Mouse (Mus musculus): Measurements from ENCODE around the gene Akirin1. TPM values are rescaled to one million over a fixed set of nuclear protein-coding genes. Genes with fewer than 3 reads are reported as not detected.

Akirin1 gene
- polyA plus RNA-seq, 1 experiment: 42.9 TPM

- no peaks in the 10 kb centered on the region for H3K36me3 ChIP-seq (ENCODE audit: control insufficient read depth, insufficient read depth, low read length)
- H3K27ac ChIP-seq (ENCODE audit: control insufficient read depth, insufficient read depth, low read depth, low read length): no peak overlapping the region
- TF ChIP-seq POLR2A (IDR thresholded peaks at IDR 0.05; ENCODE audit: control insufficient read depth, low read depth, low read length) (no peak), CTCF (IDR thresholded peaks at IDR 0.05; ENCODE audit: control insufficient read depth, insufficient read depth, insufficient replicate concordance, low read depth, low read length) (no peak)
- no peaks in the 10 kb centered on the region for H3K27me3 ChIP-seq (ENCODE audit: control insufficient read depth, insufficient read depth, low read length)
- no peak overlapping the region for H3K4me3 ChIP-seq (ENCODE audit: control insufficient read depth, low read depth, low read length)
- no peaks in the 10 kb centered on the region for H3K4me1 ChIP-seq (ENCODE audit: control insufficient read depth, insufficient read depth, low read length)
Measured at GRCm38 (mm10) chr4:123768234-123768633, 18.1 kb upstream of the Akirin1 start.

DNA sequence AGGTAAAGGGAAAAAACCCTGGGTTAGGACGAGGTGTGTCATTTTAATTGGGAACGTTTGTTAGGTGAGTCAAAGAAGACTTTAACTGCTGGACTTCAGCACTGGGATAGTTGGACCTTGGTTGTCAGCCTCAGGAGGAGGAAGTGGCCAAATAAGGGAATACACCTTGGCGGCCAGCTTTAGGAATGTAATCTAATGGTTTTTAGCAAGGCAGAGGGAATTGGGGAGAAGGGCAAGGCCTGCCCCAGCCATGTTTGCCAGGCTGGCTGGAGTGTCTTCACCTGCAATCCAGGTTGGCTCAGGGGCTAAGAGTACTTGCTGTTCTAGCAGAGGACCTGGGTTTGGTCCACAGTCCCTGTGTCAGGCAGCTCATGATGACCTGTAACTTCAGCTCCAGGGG is 17.7 kb upstream of the Akirin1 start:
- Histone ChIP-seq H3K4me1 (ENCODE audit: control insufficient read depth, insufficient read depth, low read length) (no peaks in the 10 kb centered on the region), H3K4me3 (ENCODE audit: control insufficient read depth, low read depth, low read length) (no peak overlapping the region), H3K36me3 (ENCODE audit: control insufficient read depth, insufficient read depth, low read length) (no peaks in the 10 kb centered on the region), H3K27ac (ENCODE audit: control insufficient read depth, insufficient read depth, low read depth, low read length) (no peak overlapping the region), H3K27me3 (ENCODE audit: control insufficient read depth, insufficient read depth, low read length) (no peaks in the 10 kb centered on the region)
- TF ChIP-seq CTCF (IDR thresholded peaks at IDR 0.05; ENCODE audit: control insufficient read depth, insufficient read depth, insufficient replicate concordance, low read depth, low read length): no peak

- H3K4me3 ChIP-seq (ENCODE audit: control insufficient read depth, low read depth, low read length): no peak overlapping the region
- TF ChIP-seq CTCF (IDR thresholded peaks at IDR 0.05; ENCODE audit: control insufficient read depth, insufficient read depth, insufficient replicate concordance, low read depth, low read length): no peak
- no peaks in the 10 kb centered on the region for H3K27me3 ChIP-seq (ENCODE audit: control insufficient read depth, insufficient read depth, low read length)
- H3K4me1 ChIP-seq (ENCODE audit: control insufficient read depth, insufficient read depth, low read length): no peaks in the 10 kb centered on the region
- no peaks in the 10 kb centered on the region for H3K36me3 ChIP-seq (ENCODE audit: control insufficient read depth, insufficient read depth, low read length)
- H3K27ac ChIP-seq (ENCODE audit: control insufficient read depth, insufficient read depth, low read depth, low read length): no peak overlapping the region
Measured at GRCm38 (mm10) chr4:123765071-123765470, 14.9 kb upstream of the Akirin1 start.

- Histone ChIP-seq H3K4me3 (ENCODE audit: control insufficient read depth, low read depth, low read length) (no peak overlapping the region), H3K4me1 (ENCODE audit: control insufficient read depth, insufficient read depth, low read length) (no peaks in the 10 kb centered on the region), H3K36me3 (ENCODE audit: control insufficient read depth, insufficient read depth, low read length) (no peaks in the 10 kb centered on the region), H3K27me3 (ENCODE audit: control insufficient read depth, insufficient read depth, low read length) (no peaks in the 10 kb centered on the region), H3K27ac (ENCODE audit: control insufficient read depth, insufficient read depth, low read depth, low read length) (no peak overlapping the region)
- TF ChIP-seq CTCF (IDR thresholded peaks at IDR 0.05; ENCODE audit: control insufficient read depth, insufficient read depth, insufficient replicate concordance, low read depth, low read length) (no peak), POLR2A (IDR thresholded peaks at IDR 0.05; ENCODE audit: control insufficient read depth, low read depth, low read length) (no peak)
Measured at GRCm38 (mm10) chr4:123758306-123758705, 8.2 kb upstream of the Akirin1 start.

GRCm38 (mm10) chr4:123750707-123751312 is 665 bp upstream of the Akirin1 start:
- H3K4me3 ChIP-seq (ENCODE audit: control insufficient read depth, low read depth, low read length): peak overlapping the region; percentile 97
- no peaks in the 10 kb centered on the region for H3K27me3 ChIP-seq (ENCODE audit: control insufficient read depth, insufficient read depth, low read length)
- H3K36me3 ChIP-seq (ENCODE audit: control insufficient read depth, insufficient read depth, low read length): no peaks in the 10 kb centered on the region
- H3K4me1 ChIP-seq (ENCODE audit: control insufficient read depth, insufficient read depth, low read length): peaks cover 2% of the 10 kb centered on the region; the same call in 1 of the 2 replicates
- TF ChIP-seq POLR2A (IDR thresholded peaks at IDR 0.05; ENCODE audit: control insufficient read depth, low read depth, low read length) (no peak), CTCF (IDR thresholded peaks at IDR 0.05; ENCODE audit: control insufficient read depth, insufficient read depth, insufficient replicate concordance, low read depth, low read length) (no peak)
- peak overlapping the region; percentile 68 for H3K27ac ChIP-seq (ENCODE audit: control insufficient read depth, insufficient read depth, low read depth, low read length)

DNA sequence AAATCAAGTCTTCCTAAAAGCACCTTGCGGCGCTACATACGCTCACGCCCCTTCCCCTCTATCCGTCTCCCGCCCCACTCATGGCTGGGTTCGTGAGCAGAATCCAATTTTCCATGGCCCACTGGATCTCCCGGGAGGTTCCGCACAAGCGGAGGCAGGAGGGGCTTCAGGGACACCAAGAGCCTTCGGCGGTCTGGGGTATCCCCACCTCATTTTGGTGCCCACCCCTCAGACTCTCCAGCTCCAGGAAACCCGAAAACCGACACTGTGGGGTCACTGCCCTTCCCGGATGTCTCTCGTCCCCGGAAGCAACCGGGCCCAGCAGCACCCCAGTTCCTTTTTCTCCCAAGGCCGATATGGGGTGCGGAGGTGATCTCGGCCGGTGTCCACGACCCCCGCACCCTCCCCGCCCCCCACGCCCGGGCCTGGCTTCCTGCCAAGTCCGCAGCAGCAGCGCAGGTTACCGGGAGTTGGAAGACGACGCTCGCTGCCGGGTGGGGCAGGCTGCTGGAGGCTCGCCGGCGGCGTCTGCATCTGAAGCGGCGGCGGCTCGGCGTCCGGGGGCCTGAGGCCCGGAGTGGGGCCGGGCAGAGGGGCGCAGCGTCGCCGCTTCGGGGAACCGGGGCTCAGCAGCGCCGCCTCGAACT is 538 bp downstream of the Akirin1 start:
- H3K27me3 ChIP-seq (ENCODE audit: control insufficient read depth, insufficient read depth, low read length): no peaks in the 10 kb centered on the region
- TF ChIP-seq CTCF (IDR thresholded peaks at IDR 0.05; ENCODE audit: control insufficient read depth, insufficient read depth, insufficient replicate concordance, low read depth, low read length): no peak
- H3K27ac ChIP-seq (ENCODE audit: control insufficient read depth, insufficient read depth, low read depth, low read length): peak overlapping the region; percentile 85
- no peaks in the 10 kb centered on the region for H3K36me3 ChIP-seq (ENCODE audit: control insufficient read depth, insufficient read depth, low read length)
- peak overlapping the region; percentile 97 for H3K4me3 ChIP-seq (ENCODE audit: control insufficient read depth, low read depth, low read length)
- peaks cover 4% of the 10 kb centered on the region for H3K4me1 ChIP-seq (ENCODE audit: control insufficient read depth, insufficient read depth, low read length)

DNA sequence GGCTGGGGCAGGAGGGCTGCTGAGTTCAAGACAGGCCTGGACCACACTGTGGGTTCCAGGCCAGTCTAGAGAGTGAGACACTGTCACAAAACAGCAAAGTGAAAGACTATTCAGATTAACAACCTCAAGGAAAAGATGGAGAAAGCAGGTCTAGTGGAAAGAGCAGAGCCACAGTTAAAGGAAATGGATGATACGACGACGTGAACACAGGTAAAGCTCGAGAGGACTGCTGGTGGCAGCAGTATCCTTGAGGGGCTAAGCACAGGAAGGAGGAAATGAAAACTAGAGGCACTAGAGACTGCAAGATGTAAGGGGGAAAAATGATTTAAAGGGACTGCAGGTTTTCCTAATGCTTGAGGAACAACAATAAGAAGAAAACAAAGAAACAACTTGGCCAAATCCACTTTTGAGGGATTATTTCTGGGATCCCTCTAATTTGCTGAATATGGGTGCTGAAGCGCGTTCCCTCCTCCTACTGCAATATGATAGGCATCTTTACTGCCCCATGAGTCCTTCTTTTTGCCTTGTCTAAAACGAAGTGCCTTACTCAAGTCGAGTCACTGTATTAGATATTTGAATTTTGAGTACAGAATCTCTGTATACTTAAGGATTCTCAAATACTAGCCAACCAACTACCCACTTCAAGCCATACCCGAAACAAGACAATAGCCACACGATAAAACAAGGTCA is 1.3 kb downstream of the Akirin1 start:
- Histone ChIP-seq H3K4me3 (ENCODE audit: control insufficient read depth, low read depth, low read length) (peak overlapping the region; percentile 97), H3K27me3 (ENCODE audit: control insufficient read depth, insufficient read depth, low read length) (no peaks in the 10 kb centered on the region), H3K4me1 (ENCODE audit: control insufficient read depth, insufficient read depth, low read length) (peaks cover 4% of the 10 kb centered on the region), H3K27ac (ENCODE audit: control insufficient read depth, insufficient read depth, low read depth, low read length) (no peak overlapping the region; the same call in 1 of the 2 replicates), H3K36me3 (ENCODE audit: control insufficient read depth, insufficient read depth, low read length) (no peaks in the 10 kb centered on the region)
- TF ChIP-seq POLR2A (IDR thresholded peaks at IDR 0.05; ENCODE audit: control insufficient read depth, low read depth, low read length) (no peak), CTCF (IDR thresholded peaks at IDR 0.05; ENCODE audit: control insufficient read depth, insufficient read depth, insufficient replicate concordance, low read depth, low read length) (no peak)

Data from testis, adult 2 months (tissue).